Mouse (Mus musculus) CH12F3 (cell line): ENCODE results near the gene Itga8.

Experiments
- in situ Hi-C: fragments of 300-500 bp; cut with MboI; formaldehyde crosslinking; loops from 2 replicates; pipeline ENCODE4 v1.14.3; 2020; ENCODE audit warnings: low sequenced_read_pairs

The Itga8 gene

DNA sequence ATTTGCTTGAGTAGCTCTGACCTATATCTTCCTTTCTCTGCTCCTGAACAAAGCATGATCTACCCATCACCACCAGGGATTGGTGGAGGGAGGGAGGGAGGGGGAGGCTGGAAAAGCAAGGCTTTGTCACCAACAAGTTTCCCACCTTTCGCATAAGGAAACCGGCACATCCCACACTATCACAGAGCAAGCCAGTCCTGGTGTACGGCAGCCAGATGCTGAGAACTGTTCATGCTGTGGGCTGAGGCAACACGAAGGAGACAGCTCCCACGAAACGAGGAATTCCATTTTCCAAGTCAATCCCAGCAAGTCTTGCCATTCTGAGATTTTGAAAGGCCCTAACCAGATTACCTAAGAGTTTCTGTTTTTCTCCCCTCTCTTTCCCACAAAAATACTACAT, 6.6 kb downstream of the Itga8 start:
- in situ Hi-C loops: no loop called here

DNA sequence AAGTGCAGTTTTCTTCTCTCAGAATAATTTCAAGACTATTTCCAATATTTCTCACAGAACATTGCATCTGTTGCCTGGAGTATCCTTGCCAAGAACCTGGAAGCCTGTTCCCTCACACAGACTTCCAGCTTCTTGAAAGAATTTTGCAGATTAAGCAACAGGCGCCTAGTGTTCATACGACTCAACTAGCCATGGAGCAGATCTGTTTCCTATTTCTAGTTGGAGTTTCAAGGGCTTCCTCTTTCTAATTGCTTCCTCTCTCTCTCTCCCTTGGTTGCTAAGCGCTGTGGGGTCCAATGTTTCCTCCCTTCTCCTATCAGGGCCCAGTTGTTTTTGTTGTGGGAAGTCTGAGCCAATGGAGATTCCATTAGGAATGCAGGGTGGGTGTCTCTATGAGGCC, 7.7 kb downstream of the Itga8 start:
- in situ Hi-C loops: no loop called here

DNA sequence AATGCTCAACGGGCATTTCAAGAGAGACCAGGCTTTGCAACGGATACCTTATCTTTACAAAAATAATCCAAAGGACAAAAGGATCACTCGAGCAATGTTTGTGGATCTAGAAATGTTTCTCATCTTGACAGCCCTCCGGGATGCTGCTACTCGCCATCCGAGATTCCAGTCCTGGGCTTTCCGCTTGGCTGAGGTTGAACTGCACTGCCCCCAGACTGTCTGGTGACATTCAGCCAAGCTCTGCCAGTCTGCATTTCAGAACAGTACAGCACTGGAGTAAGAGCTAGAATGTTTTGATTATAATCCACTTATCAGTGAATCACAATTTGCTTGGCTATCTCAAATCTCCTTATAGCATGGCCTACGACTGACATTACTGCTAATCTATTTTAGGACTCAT, 8.3 kb downstream of the Itga8 start:
- in situ Hi-C loops: no loop called here

DNA sequence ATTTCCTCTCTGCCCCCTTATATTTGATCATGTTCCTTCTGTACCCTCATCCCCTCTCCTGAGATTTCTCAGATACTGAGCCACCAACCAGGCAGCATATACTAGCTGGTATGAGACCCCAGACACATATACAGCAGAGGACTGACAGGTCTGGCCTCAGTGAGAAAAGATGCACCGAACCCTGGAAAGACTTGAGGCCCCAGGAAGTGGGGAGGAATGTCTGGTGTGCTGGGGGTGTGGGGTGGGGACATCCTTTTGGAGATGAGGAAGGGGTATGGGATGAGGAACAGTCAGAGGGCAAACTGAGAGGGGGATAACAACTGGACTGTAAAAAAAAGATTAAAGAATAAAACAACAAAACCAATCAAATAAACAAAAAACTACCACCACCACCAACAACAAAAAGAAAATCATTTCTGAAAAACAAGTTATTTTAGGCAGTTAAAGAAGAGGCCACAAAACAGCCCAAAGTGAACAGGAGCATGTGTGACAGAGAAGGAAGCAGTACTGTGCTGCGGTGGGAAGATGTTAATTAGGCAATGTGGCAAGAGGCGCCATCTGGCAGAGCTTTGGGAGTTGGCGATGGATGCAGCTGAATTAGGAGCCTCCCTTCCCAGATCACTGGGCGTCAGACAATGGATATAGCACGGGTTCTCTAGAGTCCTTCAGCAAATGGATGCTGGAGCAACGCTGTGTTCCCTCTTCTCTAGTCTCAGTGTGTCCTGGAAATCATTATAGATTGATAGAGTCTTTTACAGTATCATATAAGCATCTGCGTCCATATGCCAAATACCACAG, 9.5 kb downstream of the Itga8 start:
- in situ Hi-C loops: no loop called here

DNA sequence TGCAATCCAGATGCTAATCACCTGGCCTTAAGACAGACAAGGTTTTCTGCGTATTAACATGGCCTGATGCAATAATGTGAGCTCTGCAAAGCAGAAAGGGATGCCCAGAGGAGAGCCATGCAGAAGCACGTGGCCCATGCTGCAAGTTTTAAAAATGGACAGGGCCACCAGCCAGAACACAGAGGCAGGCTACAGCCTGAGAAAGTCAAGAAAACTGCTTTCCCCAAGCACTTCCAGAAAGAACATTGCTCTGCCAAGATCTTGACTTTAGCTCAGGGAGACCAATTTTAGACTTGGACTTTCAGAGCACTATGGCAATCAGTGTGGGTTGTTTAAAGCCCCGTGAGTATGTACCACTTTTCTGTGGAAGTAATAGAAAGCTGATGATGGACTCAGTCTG, 11.5 kb downstream of the Itga8 start:
- in situ Hi-C loops: no loop called here

DNA sequence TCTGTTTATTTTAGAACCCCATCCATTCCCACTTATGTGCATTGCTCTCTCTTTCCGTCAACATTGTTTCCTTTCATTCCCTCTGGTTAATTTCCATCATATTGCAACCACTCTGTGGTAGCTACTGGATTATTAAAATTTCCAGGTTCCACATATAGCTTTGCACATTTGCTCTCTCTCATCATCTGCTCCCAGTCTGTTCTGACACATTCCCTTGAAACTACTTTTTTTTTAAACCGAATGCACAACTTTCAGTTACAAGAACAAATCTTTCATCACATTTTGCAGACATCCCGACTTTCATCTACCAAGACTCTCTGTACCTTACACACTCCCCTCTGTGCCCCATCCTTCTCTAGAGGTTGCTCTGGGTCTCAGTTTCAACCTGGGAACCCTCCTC, 13.9 kb downstream of the Itga8 start:
- in situ Hi-C loops: no loop called here

DNA sequence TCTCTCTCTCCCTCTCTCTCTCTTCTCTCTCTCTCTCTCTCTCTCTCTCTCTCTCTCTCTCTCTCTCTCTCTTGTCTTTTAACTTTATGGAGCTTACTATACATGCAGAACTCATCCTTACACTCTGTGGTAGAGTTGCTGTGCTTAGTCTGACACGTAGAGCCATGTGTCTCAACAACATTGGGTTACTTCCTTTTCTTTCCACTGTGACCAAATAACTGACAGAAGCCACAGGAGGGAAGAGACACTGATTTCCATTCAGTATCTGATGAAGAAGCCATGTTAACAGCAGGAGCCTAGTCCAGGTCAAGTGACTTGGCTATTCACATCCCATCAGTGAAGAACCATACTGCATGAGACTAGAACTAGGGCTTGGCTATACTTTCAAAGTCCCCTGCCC, 21.1 kb downstream of the Itga8 start:
- in situ Hi-C loops: no loop called here

DNA sequence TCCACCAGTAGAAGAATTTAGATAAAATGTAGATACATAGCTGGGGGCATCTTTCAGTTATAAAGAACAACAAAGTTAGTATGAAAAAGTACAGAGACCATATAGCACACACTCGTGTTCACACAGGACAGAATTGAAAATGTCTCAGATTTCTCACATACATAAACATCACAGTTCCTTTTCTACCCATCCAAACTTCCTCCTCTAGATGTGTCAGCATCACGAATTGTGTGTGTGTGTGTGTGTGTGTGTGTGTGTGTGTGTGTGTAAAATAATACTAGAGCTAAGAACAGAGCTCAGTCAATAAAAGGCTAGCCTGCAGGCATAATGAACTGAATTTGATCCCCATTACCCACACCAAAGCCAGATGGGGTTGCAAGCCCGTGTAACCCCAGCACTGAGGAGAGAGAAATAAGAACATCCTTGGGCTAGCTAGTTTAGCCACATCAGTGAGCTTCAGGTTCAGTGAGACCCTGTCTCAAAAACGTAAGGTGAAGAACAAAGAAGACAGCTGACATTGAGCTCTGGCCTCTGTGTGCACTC, 22.6 kb downstream of the Itga8 start:
- in situ Hi-C loops: no loop called here

DNA sequence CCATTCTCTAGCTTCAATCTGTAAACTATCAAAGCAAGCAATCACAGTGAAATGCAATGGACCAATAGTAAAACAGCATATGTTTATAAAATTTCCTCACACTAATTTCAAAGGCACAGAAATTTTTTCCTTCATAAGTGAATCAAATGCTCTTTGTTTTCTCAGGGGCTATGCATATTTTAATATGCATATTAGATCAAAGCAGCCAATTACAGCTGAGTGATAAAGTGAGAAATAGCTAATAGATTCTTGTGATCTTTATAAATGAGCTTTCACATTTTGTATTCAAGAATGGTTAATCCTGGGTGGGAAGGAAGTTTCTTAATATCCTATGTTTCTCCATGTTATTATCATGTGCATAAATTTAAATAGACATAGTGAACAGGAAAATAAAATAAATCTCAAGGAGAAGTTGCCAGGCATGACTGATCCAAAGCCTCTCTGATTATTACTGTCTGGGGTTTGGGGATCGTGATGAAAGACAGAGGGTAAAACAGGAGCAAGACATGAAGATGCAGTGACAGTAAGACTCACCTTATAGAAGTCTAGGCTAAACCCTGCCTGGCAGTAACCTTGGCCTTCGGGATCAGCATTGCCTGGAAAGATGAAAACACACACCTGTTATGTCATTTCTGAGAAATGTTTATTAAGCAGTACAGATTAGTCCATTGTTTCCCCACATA, 44.9 kb downstream of the Itga8 start:
- in situ Hi-C loops: no loop called here

DNA sequence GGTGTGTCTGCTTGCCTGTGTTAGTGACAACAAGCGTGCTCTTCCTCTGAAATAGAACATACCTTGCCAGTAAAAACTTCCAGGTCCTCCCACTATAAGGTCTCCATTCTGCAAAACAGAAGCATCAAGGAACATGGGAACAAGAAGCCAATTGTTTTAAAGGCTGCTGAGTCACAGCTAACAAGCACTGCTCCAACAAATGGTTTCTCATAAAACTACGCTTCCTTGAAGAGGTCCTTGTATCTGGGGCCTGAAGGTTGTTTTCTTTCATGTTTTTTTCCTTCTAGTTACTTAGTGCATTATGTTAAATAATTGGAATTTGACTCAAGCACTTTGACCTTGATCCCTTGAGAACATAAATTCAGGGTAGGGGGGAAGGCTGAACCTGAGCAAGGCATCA, 45.8 kb downstream of the Itga8 start:
- in situ Hi-C loops: no loop called here

DNA sequence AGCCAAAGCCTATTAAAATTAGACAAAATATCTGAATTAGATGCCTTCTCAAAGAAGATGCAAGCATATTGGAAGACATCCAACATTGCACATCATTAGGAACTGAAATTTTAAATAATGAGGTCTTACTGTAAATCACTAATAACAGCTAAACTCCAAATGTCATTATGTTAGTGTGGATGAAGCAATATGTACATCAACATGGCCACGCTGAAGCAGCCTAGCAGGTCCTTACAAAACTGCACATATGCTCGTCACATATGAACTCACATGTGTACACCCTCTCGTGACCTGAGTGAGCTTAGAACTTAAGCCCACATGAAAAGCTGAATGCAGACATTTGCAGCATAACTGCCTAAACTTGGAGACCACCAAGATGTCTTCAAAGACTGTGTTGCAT, 66.4 kb downstream of the Itga8 start:
- in situ Hi-C loops: no loop called here

DNA sequence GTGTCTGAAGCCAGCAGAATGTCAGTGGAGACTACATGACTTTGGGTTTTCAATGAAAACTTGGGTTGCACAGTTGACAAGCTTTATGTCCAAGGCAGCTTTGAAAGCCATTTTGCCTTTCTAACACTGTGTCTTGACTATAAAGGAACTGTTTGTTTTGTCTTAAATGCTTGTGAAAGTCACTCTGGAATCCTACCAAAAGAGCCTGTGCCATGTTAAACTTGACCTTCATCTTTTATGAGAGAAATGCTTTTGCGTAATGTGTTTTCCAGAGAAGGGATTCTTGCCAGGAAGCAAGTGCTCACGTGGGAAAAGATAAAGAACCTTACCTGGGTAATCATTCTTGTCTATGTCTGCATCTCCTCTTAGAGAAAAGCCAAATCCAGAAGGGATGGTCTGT, 72.0 kb downstream of the Itga8 start:
- in situ Hi-C loops: no loop called here

DNA sequence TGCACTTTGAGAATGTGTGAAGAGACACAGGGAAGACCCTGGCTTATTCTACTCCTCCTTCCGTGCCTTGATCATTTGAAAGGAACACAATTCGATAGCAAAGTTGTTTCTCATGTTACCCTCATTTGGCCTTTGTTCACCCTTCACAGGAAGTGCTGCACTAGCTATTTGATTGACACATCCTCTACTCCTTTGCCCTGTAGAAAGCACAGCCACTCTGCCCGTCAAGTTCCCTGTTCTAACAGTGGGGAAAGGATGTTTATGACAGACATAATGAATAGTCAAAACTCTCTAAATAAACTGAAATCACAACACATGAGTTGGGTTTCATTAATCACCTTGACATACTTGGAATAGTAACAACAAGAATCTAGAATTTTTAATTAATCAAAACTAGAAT, 73.4 kb downstream of the Itga8 start:
- in situ Hi-C loops: no loop called here

DNA sequence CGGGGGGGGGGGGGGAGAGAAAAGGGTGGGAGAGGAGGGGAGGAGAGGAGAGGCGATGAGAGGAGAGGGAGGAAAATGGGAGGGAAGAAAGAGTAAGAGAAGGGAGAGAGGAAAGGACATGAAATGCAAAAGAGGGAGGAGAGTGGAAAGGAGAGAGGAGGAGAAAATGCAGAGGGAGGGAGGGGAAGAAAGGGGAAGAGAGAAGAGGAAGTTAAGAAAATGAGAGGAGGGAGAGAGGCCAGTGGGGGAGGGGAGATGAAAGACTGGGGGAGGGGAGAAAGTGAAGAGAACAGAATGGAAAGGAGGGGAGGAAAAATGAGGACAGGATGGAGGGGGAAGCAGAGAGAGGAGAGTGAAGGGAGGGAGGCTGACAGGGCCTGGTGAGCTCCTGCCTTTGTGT, 74.5 kb downstream of the Itga8 start:
- in situ Hi-C loops: no loop called here

DNA sequence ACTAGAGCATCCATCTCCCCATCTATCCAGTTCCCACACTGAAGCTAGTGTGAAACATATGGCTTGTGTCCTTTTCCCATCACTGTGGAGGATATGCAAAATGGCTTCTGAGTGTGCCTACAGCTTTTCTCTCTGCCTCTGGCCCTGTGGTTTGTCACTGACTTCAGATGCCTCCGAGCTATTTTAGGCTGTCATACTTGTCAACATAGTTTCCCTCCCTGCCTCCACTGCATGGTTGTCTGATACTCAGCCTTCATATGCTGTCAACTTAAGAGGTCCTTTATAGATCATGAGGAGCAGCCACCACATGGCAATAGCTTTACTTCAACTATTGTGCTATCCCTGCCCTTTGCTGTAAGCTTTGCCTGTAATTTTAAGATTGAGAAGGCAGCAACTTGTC, 75.4 kb downstream of the Itga8 start:
- in situ Hi-C loops: no loop called here

DNA sequence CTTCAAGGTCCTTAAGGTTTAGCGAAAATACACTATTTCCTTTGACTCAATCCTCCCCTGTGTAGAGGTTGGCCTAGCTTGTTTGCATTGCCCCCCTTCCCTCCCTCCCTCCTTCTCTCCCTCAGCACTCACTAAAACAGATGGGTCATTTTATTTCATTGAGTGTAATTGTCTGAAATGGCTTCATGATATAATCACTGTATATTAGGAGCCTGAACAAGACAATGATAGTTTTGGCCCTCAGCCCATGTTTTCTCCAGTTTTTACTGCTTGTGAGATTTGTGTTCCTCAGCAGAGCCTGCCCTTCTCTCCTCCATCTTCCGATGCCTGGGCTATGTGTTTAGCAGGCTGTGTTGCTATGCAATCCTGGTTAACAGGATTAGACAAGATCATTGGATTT, 80.1 kb downstream of the Itga8 start:
- in situ Hi-C loops: no loop called here

DNA sequence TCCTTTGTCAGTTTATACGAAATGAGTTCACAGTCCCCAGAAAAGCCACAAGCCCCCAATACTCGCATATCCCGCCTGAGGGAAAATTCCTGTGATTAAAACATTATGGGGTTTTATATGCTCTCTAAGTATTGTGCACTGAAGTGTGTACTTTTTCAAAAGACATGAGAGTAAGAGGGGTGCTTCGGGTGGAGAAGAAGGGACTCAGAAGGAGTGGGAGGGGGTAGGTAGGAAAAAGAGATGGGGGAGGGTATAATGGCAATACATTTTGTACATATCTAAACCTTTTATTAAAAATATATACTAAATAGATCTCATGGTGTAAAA, 88.3 kb downstream of the Itga8 start:
- in situ Hi-C loops: no loop called here

DNA sequence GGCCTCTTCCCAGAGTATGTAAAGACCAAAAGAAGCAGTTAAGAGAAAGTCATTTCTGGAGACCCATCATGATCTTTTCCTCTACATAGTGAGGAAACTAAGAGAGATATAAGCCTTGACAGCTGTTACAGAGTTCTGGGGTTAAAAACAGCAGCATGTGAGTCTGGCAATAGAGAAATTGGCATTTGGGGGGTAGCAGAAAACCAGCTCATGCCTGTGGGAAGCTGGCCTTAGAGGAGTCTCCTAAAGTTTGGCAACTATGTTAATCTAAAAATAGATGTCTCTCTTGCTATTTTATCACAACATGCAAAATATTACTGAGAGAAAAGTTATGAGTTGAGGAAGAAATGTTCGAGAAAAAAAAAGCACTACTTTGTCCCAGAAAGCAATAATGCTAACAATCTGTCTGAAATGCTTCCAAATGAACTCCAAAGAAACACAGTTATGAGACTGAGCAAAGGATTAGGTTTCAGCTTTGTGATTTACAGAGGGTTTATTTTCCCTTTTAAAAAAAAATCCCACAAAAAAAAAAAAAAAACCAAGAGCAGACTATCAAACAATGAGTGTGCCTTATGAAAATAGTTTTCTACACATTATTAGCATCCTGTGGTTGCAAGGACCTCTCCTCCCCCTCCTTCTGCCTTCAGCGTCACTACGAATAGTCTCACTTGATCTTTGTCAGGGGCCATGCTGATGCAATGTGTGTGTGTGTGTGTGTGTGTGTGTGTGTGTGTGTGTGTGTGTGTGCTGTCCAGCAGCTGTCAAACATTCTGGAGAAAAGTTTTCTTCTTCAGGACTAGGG, 88.9 kb downstream of the Itga8 start:
- in situ Hi-C loops: no loop called here

DNA sequence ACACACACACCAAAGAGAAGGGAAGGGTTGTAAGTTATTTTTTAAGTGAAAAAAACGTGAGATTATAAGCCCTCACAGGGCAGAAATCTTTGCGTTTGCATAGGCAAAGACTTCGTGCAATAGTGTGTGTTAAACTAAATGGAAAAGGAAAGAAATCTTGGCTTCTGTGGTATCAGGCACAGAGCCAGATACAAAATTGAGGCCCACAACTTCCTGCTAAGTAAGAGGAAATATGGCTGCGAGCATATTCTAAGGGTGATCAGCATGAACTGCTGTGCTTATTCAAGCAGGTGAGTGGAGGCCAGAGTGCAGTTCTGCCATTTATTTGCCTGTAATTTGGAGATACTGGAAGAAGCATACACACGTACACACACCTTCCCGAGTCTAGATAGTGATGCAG, 93.6 kb downstream of the Itga8 start:
- in situ Hi-C loops: no loop called here

DNA sequence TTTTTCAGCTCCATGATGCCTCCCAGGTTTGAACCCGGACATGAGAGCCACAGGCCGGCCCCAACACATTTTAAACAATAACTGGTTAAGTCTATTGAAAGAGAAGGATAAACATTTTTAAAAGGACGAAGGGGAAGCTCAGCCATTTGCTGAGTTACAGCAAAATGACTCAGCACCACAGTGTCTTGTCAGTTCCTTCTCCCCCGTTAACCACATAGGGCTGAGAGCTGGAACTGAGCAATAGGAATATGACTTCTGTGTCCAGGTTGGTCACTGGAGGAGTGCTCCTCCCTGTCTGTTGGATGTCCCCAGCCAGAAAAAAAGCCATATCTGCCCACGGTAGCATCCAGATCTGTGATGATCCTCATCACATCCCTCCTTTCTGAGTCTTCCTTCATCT, 95.4 kb downstream of the Itga8 start:
- in situ Hi-C loops: no loop called here

DNA sequence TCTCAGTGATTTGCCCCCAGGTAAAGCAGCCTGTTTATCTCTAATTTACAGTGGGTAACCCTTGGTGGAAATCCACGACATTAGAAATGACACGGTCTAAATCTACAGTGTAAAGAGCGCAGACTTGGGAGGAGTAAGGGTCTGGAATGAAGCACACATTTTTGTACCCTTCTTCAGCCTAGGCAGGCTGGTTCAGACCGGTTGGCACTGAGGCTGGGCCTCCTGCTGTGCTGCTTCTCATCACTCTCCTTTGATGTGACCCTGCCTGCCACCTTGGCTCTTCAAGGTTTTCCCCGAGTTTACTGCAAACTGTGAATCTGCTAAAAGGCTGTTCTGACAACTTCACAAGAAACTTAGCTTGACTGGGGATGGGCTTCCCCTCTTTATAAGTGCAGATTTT, 95.8 kb downstream of the Itga8 start:
- in situ Hi-C loops: no loop called here

DNA sequence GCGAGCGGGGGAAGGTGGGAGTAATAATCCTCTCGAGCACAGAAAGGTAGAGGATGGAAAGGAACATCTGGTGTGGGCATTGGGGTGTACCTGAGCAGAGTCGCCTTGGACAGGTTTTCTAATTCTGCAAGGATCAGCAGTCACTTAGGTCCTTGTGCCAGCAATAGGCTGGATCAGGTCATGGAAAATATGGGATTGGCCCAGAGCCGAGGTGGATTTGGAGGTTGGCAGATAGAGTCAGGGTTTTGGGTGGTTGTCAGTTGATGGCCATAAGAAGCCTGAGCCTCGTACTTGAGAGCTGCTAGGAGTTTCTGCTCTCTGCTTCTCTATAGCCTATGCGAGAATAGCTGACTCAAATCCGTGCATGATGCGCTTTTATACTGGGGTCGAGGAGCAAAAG, 98.5 kb downstream of the Itga8 start:
- in situ Hi-C loops: no loop called here
